Comparison of ENCODE assay signal across 20 mouse cellular contexts in the genomic region with DNA sequence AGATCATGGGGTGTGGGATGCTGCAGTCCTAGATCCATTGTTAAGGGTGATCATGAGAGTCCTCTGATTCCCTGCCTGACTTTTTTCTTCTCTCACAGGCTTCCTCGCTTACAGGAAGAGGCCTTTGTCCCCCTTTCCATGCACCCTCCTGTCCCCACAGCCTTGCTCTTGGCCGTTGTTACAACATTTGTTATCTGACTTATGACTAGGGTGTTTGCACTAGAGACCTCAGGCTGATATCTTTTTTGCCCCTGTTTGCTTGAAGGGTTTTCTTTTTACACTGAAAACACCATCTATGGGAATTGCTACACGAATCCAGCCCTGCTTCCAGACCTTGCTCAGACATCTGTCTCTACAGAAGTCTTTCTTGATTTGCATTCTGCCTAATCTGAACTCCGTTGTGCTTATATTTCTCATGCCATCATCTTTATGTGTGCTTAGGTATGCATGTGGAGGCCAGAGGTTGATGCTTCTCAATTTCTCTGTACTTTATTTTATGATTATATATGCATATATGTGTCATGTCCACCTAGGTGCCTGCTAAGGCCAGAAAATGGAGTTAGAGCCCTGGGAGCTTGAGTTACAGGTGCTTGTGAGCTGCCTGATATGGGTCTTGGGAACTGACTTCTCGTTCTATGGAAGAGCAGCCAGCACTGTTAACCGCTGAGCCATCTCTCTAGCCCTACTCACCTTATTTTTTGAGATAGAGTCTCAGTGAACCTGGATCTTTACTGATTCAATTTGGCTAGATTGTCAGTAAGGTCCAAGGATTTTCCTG. TPM values are rescaled to one million over a fixed set of nuclear protein-coding genes. Genes with fewer than 3 reads are reported as not detected.
DNase-seq lines count a peak whose midpoint lies in the region; ATAC-seq and TF ChIP-seq lines count a peak whose summit lies in the region.
"Had no signal": no experiment of that assay in that cellular context is flagged by ENCODE, and none has a peak within 500 bp of the region (broad histone marks: within the 10 kb centered on the region; RNA-seq: fewer than 3 reads in every experiment).

No protein-coding gene starts in this region.

- no peaks in the 10 kb centered on the region for H3K4me1 ChIP-seq in kidney, postnatal 0 days (replicated peaks; ENCODE audit: insufficient read depth, low read length)
- H3K4me1 ChIP-seq in kidney, embryonic 16.5 days (ENCODE audit: insufficient read depth, low read length): no peaks in the 10 kb centered on the region
- H3K4me1 ChIP-seq: hindbrain, embryonic 13.5 days; midbrain, embryonic 13.5 days; neural tube, embryonic 12.5 days had no signal

- H3K36me3 ChIP-seq in kidney, postnatal 0 days (ENCODE audit: insufficient read depth, low read length): no peaks in the 10 kb centered on the region
- no peaks in the 10 kb centered on the region for H3K36me3 ChIP-seq in kidney, embryonic 16.5 days (ENCODE audit: insufficient read depth, low read length)
- H3K36me3 ChIP-seq: hindbrain, embryonic 13.5 days; midbrain, embryonic 13.5 days; neural tube, embryonic 12.5 days had no signal

- TF ChIP-seq POLR2A in brain, embryonic 14.5 days (IDR thresholded peaks at IDR 0.05; ENCODE audit: borderline replicate concordance, extremely low read depth, insufficient read depth, insufficient read length, poor library complexity, severe bottlenecking): no peak

- peak; percentile 4 for DNase-seq in kidney, postnatal 0 days (ENCODE audit: low spot score)
- DNase-seq in CD4-positive helper T cell, adult 2 months (ENCODE audit: low read depth, low spot score): peak; percentile 12
- DNase-seq in brain, embryonic 14.5 days (ENCODE audit: low read depth): peak; percentile 2
- peak; percentile 0 for DNase-seq in skeletal muscle tissue, adult 2 months (ENCODE audit: low read depth, low spot score)
- DNase-seq in layer of hippocampus, adult 8-10 months (ENCODE audit: low spot score in 2 of 2): no peak
- no peak for DNase-seq in frontal cortex, postnatal 25 days (ENCODE audit: low spot score in 2 of 2)
- DNase-seq: adrenal gland, postnatal 14 days; gastrocnemius, postnatal 36 days; kidney, adult 9 months; lung, postnatal 4 days; spleen, adult 18-20 months; thymus, adult 18-20 months had no signal

- H3K9ac ChIP-seq in kidney, postnatal 0 days (ENCODE audit: low read depth, low read length): no peak overlapping the region
- no peak overlapping the region for H3K9ac ChIP-seq in kidney, embryonic 16.5 days (replicated peaks; ENCODE audit: low read length)
- H3K9ac ChIP-seq: hindbrain, embryonic 13.5 days; liver, embryonic 14.5 days; midbrain, embryonic 13.5 days; neural tube, embryonic 12.5 days had no signal

- H3K27ac ChIP-seq in kidney, postnatal 0 days: no peak overlapping the region
- no peak overlapping the region for H3K27ac ChIP-seq in kidney, embryonic 16.5 days (ENCODE audit: low read length)
- H3K27ac ChIP-seq: hindbrain, embryonic 13.5 days; layer of hippocampus, adult 2 months; liver, embryonic 14.5 days; midbrain, embryonic 13.5 days; neural tube, embryonic 12.5 days had no signal

- no peak overlapping the region for H3K4me2 ChIP-seq in kidney, postnatal 0 days (ENCODE audit: low read length)
- no peak overlapping the region for H3K4me2 ChIP-seq in kidney, embryonic 16.5 days (replicated peaks; ENCODE audit: low read depth, low read length)
- H3K4me2 ChIP-seq: hindbrain, embryonic 13.5 days; midbrain, embryonic 13.5 days; neural tube, embryonic 12.5 days had no signal

- 45% methylated on average over 6 of the region's 6 CpGs for WGBS in kidney, postnatal 0 days
- 47% methylated on average over 6 of the region's 6 CpGs for WGBS in kidney, embryonic 16.5 days

- no peaks in the 10 kb centered on the region for H3K27me3 ChIP-seq in kidney, postnatal 0 days (ENCODE audit: insufficient read depth, low read length)
- H3K27me3 ChIP-seq in kidney, embryonic 16.5 days (ENCODE audit: insufficient read depth, low read length): no peaks in the 10 kb centered on the region
- H3K27me3 ChIP-seq: hindbrain, embryonic 13.5 days; midbrain, embryonic 13.5 days; neural tube, embryonic 12.5 days had no signal

- H3K4me3 ChIP-seq in kidney, postnatal 0 days (replicated peaks; ENCODE audit: low read depth, low read length): no peak overlapping the region
- H3K4me3 ChIP-seq in kidney, embryonic 16.5 days (ENCODE audit: low read length): no peak overlapping the region
- H3K4me3 ChIP-seq: erythroblast, embryonic 14.5 days; hindbrain, embryonic 13.5 days; layer of hippocampus, adult 2 months; midbrain, embryonic 13.5 days; neural tube, embryonic 12.5 days had no signal

- ATAC-seq in kidney, postnatal 0 days (replicated peaks; ENCODE audit: low FRiP score, low read depth): no peak
- no peak for ATAC-seq in kidney, embryonic 16.5 days (ENCODE audit: low FRiP score, low TSS enrichment)
- ATAC-seq: midbrain, embryonic 13.5 days had no signal

- TF ChIP-seq CTCF in kidney, postnatal 0 days (IDR thresholded peaks at IDR 0.05; ENCODE audit: low read depth): no peak
- no peak for TF ChIP-seq CTCF in brain, embryonic 14.5 days (IDR thresholded peaks at IDR 0.05; ENCODE audit: borderline replicate concordance, extremely low read depth, insufficient read depth, insufficient read length)

- peaks cover 48% of the 10 kb centered on the region for H3K9me3 ChIP-seq in kidney, postnatal 0 days (replicated peaks; ENCODE audit: low read length)
- peaks cover 89% of the 10 kb centered on the region for H3K9me3 ChIP-seq in kidney, embryonic 16.5 days (ENCODE audit: low read length)

RNA-seq across cellular contexts. Expression of gene Trpm8, which starts 27.7 kb away (rescaled TPM):
- not detected in 2 replicates for polyA plus RNA-seq in kidney, postnatal 0 days (2015; fragmentation: Nextera tagmentation; extraction: Ambion mirVana)
- polyA plus RNA-seq in kidney, embryonic 16.5 days (2015; fragmentation: Nextera tagmentation; extraction: Ambion mirVana): not detected in 2 replicates
- 0.10 TPM in 2 replicates for polyA plus RNA-seq in brain, embryonic 14.5 days (2012; rRNA removed)
- under 1 TPM in 2 of 4 experiments, not detected in 2; 0.09 to 0.22 TPM for total RNA-seq in layer of hippocampus, adult 8-10 months (2022)
- total RNA-seq: adrenal gland, postnatal 14 days; common myeloid progenitor, adult 5-6 weeks; gastrocnemius, postnatal 36 days had no signal
- polyA plus RNA-seq: erythroblast, embryonic 14.5 days; liver, embryonic 14.5 days; neural tube, embryonic 12.5 days had no signal

RNA-seq across cellular contexts. Expression of gene Hjurp, which starts 27.8 kb away (rescaled TPM):
- polyA plus RNA-seq in kidney, postnatal 0 days (2015; fragmentation: Nextera tagmentation; extraction: Ambion mirVana): 56.3 and 62.7 TPM in 2 replicates
- polyA plus RNA-seq in kidney, embryonic 16.5 days (2015; fragmentation: Nextera tagmentation; extraction: Ambion mirVana): 168 and 187 TPM in 2 replicates
- polyA plus RNA-seq in brain, embryonic 14.5 days (2012; rRNA removed): 140 and 179 TPM in 2 replicates
- 10 to 100 TPM; 34.5 to 51.6 (median 42.5) TPM for total RNA-seq in layer of hippocampus, adult 8-10 months (2022)

Comparison
In these comparisons a context has a peak if more than half of its experiments do, and no peak if none do; other contexts are left out.
1. DNase-seq: peak in kidney, postnatal 0 days (single experiment), CD4-positive helper T cell, adult 2 months (single experiment), brain, embryonic 14.5 days (single experiment) and skeletal muscle tissue, adult 2 months (single experiment); none in layer of hippocampus, adult 8-10 months (0 of 2) and frontal cortex, postnatal 25 days (0 of 2).